ENCODE assay signal across 7 mouse cellular contexts in the genomic region with DNA sequence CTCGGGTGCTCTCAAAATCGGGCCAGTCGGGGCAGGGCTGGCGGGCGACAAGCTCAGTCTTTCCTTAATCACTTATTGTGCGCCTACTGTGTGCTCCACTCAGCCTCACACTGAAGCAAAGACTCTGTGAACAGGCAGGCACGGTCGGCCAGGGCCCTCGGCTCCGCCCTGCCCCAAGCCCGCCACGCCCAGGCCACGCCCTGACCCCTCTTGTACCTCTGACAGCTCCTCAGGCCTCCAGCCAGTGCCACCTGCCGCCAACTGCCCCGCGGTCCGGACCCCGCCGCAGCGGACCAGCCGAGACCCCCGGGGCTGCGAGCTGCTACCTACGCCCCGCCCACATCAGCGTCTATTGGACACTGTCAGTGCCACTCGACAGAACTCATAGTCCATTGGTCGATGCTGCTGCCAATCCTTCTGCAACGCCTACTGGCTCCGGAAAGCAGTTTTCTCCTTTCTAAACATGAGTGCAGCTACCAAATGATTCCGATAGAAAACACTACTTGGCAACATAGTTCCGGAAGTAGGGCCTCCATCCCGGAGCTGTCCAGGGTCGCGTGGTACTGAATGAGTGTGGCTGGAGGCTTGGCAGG. TPM values are rescaled to one million over a fixed set of nuclear protein-coding genes. Genes with fewer than 3 reads are reported as not detected.
DNase-seq lines count a peak whose midpoint lies in the region; ATAC-seq lines count a peak whose summit lies in the region.

A gene (minus strand): TSS at position 439 of the 593 bp plus-strand sequence.

- H3K4me1 ChIP-seq in embryonic facial prominence, embryonic 11.5 days (ENCODE audit: control insufficient read depth, insufficient read depth, low read length): no peaks in the 10 kb centered on the region
- peaks cover 9% of the 10 kb centered on the region for H3K4me1 ChIP-seq in limb, embryonic 10.5 days
- H3K4me1 ChIP-seq in midbrain, embryonic 13.5 days (replicated peaks): peaks cover 29% of the 10 kb centered on the region

- H3K27me3 ChIP-seq in embryonic facial prominence, embryonic 11.5 days (ENCODE audit: control insufficient read depth, insufficient read depth, low read length): no peaks in the 10 kb centered on the region
- no peaks in the 10 kb centered on the region for H3K27me3 ChIP-seq in limb, embryonic 10.5 days (ENCODE audit: low read depth, poor library complexity, severe bottlenecking)
- H3K27me3 ChIP-seq in midbrain, embryonic 13.5 days: no peaks in the 10 kb centered on the region

- H3K4me3 ChIP-seq in embryonic facial prominence, embryonic 11.5 days (ENCODE audit: low read depth, low read length): peak within 1 kb of the TSS; percentile 71
- H3K4me3 ChIP-seq in limb, embryonic 10.5 days: peak within 1 kb of the TSS; percentile 72
- peak within 1 kb of the TSS; percentile 84 for H3K4me3 ChIP-seq in midbrain, embryonic 13.5 days (replicated peaks)

- peak within 1 kb of the TSS; percentile 62 for H3K4me2 ChIP-seq in embryonic facial prominence, embryonic 11.5 days (ENCODE audit: low read depth, low read length)
- peak within 1 kb of the TSS; percentile 72 for H3K4me2 ChIP-seq in midbrain, embryonic 13.5 days (replicated peaks)

- H3K27ac ChIP-seq in embryonic facial prominence, embryonic 11.5 days (replicated peaks; ENCODE audit: low read depth, low read length): no peak within 1 kb of the TSS
- peak within 1 kb of the TSS; percentile 76 for H3K27ac ChIP-seq in limb, embryonic 10.5 days
- peak within 1 kb of the TSS; percentile 74 for H3K27ac ChIP-seq in midbrain, embryonic 13.5 days

- peak within 1 kb of the TSS; percentile 60 for H3K9ac ChIP-seq in embryonic facial prominence, embryonic 11.5 days (replicated peaks; ENCODE audit: low read length)
- peak within 1 kb of the TSS; percentile 87 for H3K9ac ChIP-seq in midbrain, embryonic 13.5 days (replicated peaks)

- DNase-seq in adrenal gland, postnatal 14 days: peak; percentile 98
- DNase-seq in embryonic facial prominence, embryonic 11.5 days (ENCODE audit: low spot score): peak; percentile 100
- peak; percentile 98 for DNase-seq in kidney, adult 11 months
- DNase-seq in limb, embryonic 10.5 days (ENCODE audit: low spot score): peak; percentile 97
- peak; percentile 93 for DNase-seq in spleen, adult 12 weeks (ENCODE audit: low spot score)

- H3K36me3 ChIP-seq in embryonic facial prominence, embryonic 11.5 days (replicated peaks; ENCODE audit: control insufficient read depth, insufficient read depth, low read depth, low read length): no peaks in the 10 kb centered on the region
- no peaks in the 10 kb centered on the region for H3K36me3 ChIP-seq in limb, embryonic 10.5 days
- H3K36me3 ChIP-seq in midbrain, embryonic 13.5 days: peaks cover 20% of the 10 kb centered on the region

- no peaks in the 10 kb centered on the region for H3K9me3 ChIP-seq in embryonic facial prominence, embryonic 11.5 days (replicated peaks; ENCODE audit: control insufficient read depth, low read length)
- H3K9me3 ChIP-seq in limb, embryonic 10.5 days (replicated peaks): no peaks in the 10 kb centered on the region
- no peaks in the 10 kb centered on the region for H3K9me3 ChIP-seq in midbrain, embryonic 13.5 days

- WGBS in embryonic facial prominence, embryonic 11.5 days: 1% methylated on average over 35 of the region's 35 CpGs
- WGBS in limb, embryonic 10.5 days: under 1% methylated on average over 35 of the region's 35 CpGs
- WGBS in midbrain, embryonic 13.5 days: under 1% methylated on average over 35 of the region's 35 CpGs

- ATAC-seq in embryonic facial prominence, embryonic 11.5 days (replicated peaks; ENCODE audit: insufficient number of reproducible peaks, low FRiP score, low TSS enrichment, low read depth): peak; percentile 99
- peak; percentile 96 for ATAC-seq in granulocyte monocyte progenitor cell, adult 5-6 weeks (replicated peaks; ENCODE audit: poor library complexity, severe bottlenecking)
- peak; percentile 98 for ATAC-seq in midbrain, embryonic 13.5 days

RNA-seq across cellular contexts. Expression of the gene that starts here (rescaled TPM):
- total RNA-seq in adrenal gland, postnatal 14 days (2021): 30.3 and 30.5 TPM in 2 replicates
- 6.7 and 7.2 TPM in 2 replicates for polyA plus RNA-seq in embryonic facial prominence, embryonic 11.5 days (2014; fragmentation: Nextera tagmentation; extraction: Ambion mirVana)
- total RNA-seq in granulocyte monocyte progenitor cell, adult 5-6 weeks (2014; fragmentation: Nextera tagmentation): 3.1 and 5.9 TPM in 2 replicates
- 4.3 and 5.3 TPM in 2 replicates for total RNA-seq in granulocyte monocyte progenitor cell, adult 5-6 weeks (2017)
- polyA plus RNA-seq in limb, embryonic 10.5 days (2016; fragmentation: Nextera tagmentation; extraction: Ambion mirVana): 10.9 and 14.7 TPM in 2 replicates
- polyA plus RNA-seq in midbrain, embryonic 13.5 days (2015; fragmentation: Nextera tagmentation; extraction: Ambion mirVana): 43.5 and 45.7 TPM in 2 replicates
